Mouse (Mus musculus): ENCODE measurements around the gene Larp1.
"Not testable (repeated sequence)": the region's sequence is repeated elsewhere in the genome, so short reads cannot be mapped to it uniquely, and the experiment has no call there.

Larp1 gene

DNA sequence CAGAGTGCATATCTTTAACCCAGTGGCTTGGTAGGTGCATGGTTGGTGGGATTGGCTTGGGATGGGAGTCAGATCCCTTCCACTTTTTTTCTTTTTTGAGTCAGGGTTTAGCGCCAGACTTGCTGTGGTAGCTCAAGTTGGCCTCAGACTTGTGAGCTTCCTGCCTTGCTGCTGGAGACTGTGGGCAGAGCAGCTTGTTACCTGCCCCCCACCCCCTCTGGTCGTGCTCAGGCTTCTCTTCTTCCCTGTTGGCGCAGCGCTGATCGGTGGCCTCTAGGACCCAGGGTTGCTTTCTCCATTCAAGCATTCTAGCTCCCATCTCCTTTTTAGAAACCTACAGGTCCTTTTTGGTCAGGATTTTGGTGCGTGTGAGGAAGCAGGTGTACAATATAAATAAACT lies 22.3 kb downstream of the Larp1 start:
- no peak for DNase-seq

DNA sequence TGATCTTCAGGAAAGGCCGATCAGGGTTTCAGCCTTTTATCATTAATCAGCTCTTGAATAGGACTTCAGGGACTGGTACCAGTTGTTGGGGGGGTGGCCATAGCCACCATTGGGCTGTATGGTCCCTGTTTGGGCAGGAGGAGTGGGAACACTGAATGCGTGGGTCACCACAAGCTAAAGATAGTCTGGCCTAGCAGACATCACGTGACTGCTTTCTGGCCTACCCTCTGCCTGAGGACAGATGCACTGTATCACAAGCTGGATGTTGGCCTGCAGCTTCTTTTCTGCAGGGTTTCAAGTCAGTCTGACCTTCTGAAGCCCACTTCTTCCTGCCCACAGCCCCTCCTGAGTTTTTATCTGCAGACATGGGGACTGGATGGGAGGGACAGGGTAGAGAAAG lies 24.8 kb downstream of the Larp1 start:
- no peak for DNase-seq

DNA sequence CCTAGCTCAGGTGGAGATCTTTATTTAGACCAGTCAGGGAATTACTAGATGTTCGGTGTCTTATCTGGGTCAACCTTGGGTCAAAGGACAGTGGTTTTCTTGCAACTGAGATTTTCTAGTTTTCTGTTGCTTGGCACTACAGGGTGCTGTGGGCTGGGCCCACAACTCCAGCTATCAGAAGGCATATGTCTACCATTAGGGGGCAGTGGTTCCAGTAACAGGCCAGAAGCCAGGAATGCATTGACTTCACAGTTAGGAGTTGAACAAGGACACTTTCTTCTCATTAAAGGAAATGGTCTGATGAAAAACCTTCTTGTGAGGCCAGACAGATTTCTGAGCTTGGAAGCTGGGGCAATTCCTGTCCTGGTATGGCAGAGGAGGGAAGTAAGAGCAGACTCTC lies 30.2 kb downstream of the Larp1 start:
- no peak for DNase-seq

DNA sequence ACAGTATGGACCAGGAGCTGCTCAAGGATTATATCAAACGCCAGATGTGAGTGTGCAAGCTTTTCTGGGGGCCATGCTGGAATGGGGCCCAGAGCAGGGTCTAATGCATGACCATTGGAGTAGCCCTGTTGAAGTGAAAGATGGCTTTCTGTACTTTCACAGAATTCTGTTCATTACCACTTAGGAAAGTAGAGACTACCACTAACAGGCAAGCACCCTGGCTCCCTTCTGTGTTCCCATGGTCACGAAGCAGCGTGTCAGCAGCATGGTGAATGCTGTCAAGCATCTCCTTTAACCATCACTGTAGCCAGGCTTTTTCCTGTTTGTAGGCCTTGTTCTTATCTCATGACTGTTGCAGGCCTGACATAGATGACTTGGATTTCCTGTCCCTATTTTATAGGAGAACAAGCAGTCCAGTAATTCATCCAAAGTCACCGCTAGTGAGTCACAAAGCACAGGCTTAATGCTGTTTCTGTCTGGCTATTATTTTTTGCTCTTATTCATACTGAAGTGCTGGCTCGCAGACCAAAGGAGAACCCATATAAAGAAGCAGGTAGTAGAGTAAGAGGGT lies 34.1 kb downstream of the Larp1 start:
- no peak for DNase-seq

DNA sequence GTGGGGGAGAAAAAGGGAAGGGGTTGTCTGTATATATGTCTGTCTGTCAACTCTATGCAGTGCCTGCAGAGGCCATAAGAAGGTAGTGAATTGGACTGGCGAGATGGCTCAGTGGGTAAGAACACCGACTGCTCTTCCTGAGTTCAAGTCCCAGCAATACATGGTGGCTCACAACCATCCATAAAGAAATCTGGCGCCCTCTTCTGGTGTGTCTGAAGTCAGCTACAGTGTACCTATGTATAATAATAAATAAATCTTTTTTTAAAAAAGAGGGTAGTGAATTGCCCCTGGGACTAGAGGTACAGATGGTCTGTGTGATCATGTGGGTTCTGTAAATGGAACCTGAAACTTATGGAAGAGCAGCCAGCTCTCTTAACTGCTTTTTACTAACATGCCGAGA lies 37.6 kb downstream of the Larp1 start:
- DNase-seq: no peak

DNA sequence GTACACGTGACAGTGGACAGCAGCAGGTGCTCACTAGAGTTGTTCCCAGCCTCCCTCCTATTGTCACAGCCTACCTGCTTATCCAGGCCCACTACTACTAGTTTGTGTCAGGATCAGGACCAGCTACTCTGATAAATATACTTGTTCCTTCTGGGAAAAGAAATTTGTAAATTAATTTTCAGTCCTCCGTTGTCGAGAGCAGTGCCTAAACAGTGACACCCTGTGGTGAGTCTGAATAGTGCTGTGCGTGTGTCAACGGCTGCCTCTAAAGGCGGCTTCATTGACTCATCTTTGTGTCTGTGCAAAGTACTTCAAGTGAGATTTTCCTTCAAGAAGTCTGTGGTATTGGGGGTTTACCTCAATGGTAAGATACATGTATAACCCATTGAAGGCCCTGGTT lies 48.6 kb downstream of the Larp1 start:
- DNase-seq: peak; percentile 46

DNA sequence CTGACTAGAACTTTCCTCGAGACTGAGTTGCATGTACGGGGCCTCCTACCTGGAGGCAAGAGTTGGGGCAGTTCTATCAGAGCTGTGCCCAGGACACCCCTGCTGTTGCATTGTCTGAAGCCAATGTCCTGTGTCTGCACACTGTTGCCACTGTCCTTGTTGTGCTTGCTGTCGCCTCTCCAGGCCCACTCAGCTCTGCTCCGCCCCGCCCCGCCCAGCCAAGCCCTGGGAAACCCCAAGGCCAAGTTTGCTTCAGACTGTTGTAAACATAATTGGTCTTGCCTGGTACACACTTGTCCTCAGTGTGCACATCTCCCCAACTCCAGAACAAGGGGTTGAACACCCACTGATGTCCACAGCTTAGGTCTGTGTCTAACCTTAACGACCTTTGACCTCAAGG lies 50.9 kb downstream of the Larp1 start:
- DNase-seq: not testable (repeated sequence)

DNA sequence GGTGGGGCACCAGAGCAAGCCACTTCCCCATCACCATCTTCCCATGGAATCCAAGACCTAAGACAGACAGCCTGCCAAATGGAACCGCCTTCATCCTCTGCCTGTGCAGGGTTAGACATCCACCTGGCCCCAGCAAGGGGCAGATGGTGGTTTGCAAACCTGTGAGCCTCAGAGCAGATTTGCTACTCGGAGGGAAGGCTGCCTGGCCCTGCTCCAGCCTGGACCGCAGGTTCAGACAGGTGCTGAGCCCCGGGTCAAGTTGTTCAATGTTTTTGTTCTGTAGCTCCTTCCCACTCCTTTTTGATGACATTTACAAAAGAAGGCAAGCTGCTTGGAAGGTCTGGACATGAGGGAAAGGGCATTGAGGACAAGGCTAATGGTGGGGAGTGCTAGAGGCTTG lies 52.4 kb downstream of the Larp1 start:
- not testable (repeated sequence) for DNase-seq

DNA sequence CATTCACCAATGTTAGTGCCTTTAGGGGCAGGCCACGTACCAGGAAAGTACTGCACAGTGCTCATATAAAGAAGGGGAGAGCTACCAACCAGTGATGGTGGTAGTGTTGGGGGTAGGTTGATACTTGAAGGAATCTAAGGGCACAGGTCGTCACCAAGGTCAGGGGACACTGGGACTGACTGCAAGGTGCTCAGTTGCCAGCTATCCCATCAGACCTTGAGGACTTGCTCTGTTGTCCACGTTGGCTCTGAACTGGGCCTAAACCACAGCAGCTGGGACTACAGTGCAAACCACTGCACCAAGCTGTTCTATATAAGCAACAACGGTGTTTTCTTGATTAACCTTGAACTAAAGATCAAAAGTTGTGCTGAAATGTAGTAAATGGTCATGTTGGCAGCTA lies 53.7 kb downstream of the Larp1 start:
- no peak for DNase-seq

DNA sequence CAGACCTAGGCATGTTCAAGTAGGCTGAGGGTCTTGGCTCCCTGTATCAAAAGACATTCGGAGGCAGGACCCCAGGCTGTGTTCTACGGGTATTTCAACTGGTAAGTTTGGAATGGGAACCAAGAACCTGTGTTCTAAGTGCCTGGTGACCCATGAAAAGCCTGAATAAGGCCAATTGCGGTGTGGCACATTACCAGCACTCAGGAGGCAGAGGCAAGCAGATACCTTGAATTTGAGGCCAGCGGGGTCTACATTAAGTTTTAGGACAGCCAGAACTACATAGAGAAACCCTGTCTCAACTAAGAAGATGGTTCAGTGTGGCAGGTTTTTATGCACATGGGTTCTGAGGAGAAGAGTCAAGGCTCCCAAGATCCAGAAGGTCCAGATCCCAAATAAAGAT lies 56.2 kb downstream of the Larp1 start:
- no peak for DNase-seq

DNA sequence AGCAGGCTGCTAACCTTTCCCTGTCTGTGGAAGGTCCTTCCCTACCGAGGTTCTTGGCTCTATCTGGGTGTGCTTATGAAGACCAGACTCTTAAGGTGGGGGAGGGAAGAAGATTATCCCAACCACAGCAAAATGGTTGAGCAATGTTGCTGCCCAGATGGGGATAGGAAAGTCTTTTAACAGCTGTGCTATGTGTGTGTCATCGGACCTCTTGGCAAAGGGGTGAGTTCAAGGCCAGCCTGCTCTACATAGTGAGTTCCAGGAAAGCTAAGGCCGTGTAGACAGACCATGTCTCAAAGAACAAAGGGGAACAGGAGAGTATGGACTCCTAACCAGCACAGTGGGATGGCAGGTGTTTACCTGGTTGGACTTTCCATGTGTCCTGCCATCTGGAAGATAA lies 64.1 kb downstream of the Larp1 start:
- DNase-seq: no peak

DNA sequence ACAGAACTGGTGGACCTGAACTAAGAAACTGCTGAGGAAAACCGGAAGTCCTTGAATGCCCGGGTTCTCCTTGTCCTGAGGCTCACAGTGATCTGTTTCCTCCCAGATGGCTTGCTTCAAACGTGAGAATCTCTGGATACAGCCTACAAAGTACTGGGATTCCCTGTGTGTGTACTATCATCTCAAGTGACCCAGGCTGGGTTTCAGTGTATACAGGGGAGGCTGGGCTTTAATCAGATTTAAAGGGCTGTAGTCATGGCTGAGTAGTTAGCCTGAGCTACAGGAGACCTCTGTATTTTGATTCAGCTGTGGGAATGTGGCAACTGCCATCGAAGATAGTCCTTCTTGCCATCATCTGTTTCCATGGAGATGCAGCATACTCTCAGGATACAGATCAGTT lies 68.4 kb downstream of the Larp1 start:
- DNase-seq: no peak

DNA sequence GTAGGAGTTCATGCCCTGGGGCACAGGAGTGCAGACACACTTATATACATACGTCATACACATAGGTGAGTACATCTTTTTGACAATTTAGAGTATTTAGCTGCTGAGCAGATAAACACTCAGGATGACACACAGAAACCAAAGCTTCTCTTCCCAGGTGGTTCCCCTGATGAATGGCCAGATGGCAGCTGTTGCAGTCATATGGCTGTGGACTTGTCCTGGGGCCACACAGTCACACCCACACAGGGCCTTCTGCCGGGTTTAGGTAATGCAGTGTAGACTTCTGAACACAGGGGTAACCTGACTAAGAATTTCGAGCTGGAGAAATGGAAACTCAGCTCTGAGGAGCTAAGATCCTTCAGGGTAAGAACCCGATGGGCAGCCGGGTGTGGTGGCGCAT lies 72.9 kb downstream of the Larp1 start:
- DNase-seq: no peak

DNA sequence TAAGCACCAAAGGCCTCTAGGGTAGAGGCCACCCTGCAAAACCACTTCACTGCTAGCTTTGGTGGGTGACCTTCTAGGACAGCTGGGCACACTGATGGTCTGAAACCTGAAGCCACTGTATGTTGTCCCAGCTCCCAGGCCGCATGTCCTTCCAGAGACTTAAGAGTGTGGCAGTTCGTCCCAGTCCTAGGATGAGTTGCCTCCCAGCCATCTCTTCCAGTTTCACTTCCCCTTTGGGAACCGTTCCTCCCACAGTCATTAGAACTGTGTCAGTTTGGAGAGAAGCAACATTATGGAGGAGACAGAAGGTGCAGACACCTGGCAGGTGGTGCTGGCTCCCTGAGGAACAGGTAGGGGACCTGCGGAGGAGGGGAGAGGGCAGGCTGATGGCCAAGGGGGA lies 83.7 kb downstream of the Larp1 start:
- DNase-seq: no peak

DNA sequence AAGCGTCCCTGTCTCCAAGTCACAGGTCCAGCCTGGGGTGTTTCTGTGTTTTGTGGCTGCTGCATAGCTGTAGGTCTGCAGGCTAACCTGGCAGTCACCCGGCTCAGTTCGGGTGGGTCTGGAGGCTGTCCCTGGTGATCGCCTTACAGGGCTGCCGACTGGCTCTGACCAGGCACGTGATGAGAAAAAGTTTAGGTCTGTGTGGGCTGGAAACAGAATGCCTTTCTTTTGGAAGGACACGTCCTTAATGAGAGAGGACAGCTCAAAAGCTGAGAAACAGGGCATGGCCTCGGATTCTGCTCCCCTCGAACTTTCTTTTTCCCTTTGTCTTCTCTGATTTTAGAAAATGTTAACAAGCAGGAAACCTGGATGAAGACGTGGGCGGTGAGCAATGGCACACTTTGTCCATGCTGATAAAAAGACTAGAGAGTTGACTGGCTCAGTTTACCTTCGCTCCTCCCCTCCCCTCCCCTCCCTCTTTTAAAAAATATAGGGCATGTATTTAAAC lies 84.2 kb downstream of the Larp1 start, which contains the start of gene Gm12248:
TSS of gene Gm12248 (minus strand) at position 114 of the 508 bp plus-strand sequence.
- no peak for DNase-seq

DNA sequence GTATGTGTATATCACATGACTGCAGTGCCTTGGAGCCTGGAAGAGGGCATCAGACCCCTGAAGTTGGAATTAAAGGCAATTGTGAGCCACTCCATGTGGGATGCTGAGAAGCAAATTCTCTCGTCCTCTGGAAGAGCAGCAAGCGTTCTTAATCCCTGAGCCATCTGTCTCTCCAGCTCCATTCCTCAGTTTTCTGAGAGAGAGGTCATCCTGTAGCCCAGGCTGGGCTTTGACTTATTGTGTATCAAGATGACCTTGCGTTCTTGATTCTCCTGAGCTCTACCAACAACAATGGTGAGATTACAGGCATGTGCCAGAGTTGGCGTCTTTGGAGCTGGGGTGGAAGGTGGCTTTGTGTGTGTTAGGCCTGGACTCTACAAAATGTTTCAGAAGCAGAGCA lies 85.9 kb downstream of the Larp1 start:
- DNase-seq: no peak

DNA sequence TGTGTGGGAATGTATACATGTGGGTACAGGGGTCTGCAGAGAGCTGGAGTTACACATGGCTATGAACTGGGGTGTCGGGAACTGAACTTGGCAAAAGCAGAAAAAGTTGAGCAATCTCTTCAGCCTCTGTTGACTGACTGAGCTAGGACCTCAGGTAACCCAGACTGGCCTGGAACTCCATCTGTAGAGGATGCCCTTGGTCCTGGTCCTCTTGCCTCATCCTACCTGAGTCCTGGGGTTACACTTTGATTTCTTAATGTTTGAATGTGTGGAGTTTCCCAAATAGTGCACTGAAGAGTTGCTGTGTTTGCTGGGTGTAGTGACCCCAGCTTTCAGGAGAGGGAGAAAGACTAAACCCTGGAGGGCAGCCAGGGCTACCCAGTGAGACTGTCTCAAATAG lies 86.7 kb downstream of the Larp1 start:
- no peak for DNase-seq

DNA sequence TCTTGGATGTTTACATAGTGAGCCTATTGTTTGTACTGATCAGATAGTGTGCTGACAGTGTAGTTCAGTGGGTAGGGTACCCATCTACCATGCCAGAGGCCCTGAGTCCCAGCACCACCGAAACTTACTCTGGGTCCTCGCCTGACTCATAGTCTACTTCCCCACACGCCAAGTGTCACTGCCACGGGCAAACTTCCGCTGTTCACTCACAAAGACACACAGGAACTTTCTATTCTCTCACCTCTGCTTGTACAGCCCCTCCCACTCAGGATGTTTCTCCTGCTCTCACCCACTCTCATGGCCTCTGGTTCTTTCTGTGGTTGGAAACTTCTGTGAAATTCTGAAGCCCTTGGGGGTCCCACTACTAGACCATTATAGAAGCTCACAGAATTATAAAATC lies 87.3 kb downstream of the Larp1 start:
- DNase-seq: no peak

DNA sequence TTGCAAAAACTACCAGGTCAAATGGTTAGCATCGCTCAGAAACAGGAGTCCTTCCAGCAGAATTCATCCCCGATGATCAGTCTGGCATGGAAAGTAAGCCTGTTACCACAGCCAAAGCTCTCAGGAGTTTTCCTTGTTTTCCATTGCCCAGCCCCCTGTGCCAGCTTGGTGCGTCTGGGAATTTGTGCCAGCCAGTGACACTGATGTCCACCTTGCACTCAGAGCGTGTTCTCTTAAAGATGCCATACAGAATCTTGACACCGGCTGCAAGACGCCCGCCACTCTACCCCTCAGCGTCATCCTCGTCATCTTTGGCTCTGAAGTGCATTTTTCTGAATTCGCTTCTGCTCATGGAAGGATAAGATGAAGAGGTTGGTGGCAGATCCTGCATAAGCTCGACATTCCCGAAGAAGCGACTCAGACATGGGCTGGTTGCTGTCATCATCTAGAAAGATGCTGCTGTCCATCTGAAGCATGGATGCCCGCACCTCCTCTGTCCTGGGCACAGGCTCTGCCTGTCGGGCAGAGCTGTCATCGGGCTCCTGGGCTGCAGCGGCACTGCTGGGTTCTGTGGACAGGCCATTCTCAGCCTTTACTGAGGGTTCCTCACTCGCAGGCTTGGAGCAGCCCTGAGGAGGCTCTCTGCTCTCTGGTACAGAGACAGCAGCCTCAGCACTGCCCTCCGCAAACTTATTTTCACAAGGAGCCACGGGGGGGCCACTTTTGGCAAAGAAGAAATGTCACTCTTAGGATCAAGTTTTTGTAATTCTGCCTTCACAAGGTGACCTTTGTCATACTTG lies 88.2 kb downstream of the Larp1 start:
- no peak for DNase-seq

DNA sequence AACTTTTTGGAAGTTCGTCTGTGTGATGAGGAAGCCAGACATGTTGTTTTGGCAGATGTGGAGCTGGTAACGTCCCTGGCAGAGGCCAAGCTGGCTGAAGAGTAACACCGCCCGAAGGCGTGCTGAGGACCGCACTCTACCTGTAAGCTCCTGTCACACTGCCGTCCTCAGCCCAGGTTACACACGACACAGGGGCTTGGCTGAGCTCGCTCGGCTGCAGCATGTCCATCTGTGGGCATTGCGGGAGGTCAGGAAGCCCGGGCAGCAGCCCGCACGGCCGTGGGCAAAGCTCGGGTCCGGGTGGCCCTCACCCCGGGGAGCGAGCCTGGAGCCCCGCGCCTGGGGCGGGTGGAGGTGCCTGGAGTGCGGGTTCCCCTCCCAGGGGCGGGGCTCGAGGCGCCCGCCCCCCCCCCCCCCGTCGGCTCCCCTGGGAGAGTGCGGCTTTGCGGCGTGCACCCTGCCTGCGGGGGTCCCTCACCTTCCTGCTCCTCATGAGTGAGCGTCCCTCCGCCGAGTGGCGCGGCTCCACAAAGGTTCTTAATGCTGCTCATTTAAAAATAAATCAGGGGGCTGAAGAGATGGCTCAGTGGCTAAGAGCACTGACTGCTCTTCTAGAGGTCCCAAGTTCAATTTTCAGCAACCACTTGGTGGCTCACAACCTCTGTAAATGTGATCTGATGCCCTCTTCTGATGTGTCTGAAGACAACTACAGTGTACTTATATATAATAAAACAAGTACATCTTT lies 88.9 kb downstream of the Larp1 start:
- DNase-seq: no peak

DNA sequence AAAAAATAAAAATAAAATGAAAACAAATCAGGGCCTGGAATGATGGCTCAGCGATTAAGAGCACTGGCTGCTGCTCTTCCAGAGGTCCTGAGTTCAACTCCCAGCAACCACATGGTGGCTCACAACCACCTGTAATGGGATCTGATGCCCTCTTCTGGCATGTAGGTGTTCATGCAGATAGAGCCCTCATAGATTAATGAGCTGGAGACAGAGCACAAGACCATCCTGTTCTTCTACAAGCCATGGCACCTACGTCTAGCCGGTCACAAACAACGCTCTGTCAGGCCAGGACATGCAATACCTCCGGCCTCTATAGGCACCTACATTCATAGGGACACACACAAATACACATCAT lies 89.5 kb downstream of the Larp1 start:
- not testable (repeated sequence) for DNase-seq

DNA sequence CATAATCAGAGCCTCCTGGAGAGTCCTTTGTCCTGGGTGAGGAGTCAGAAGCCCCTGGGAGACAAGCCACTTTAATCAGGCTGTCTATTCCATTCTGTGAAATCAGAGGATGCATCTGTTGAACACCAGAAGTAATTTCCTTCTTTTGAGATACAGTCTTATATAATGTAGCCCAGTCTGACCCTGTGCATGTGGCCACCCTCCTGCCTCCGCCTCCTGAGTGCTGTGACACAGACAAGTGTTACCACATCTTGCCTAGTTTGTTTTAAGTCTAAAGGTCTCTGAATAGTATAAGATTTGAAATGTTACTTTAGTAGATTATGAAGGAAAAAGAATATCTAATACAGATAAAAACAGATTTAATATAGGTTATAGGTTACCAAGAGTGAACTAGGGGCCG lies 91.1 kb downstream of the Larp1 start:
- DNase-seq: no peak

DNA sequence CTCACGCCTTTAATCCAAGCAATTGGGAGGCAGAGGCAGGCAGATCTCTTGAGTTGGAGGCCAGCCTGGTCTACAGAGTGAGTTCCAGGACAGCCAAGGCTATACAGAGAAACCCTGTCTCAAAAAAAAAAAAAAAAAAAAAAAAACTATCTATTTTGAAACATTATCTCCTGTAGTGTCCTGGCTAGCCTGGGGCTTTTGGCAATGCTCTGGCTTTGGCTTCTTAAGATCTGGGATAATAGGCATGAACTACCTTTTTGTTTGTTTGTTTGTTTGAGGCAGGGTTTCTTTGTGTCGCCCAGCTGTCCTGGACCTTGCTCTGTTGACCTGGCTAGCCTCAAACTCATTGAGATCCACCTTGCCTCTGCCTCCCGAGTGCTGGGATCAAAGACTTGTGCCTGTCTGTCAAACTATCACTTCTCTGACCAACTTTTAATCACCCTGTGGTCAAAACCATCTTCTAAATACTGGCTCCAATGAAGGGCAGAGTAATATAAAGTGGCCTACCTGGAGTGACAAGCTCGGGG lies 92.4 kb downstream of the Larp1 start:
- no peak for DNase-seq

DNA sequence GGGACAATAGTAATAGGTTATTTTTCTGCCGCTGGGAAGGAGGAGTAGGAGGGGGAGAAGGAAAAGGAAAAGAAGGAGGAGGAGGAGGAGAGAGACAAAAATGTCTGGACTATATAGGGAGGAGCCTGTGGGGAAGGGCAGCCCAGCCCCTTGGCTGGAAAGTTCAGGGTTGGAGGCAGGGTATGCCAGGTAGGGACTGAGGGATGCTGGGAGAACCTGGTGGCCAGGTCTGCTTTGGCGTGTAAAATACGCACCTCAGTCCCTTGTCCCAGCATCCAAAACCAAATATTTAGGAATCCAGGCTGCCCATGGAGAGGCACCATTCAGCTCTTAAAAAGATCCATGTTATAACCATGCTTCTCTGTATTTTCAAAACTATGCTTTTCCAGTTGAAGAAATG lies 93.3 kb downstream of the Larp1 start:
- DNase-seq: no peak

All from right cerebral cortex, postnatal 25 days (tissue).